Mouse (Mus musculus): Measurements from ENCODE around the gene Grin2b. TPM values are rescaled to one million over a fixed set of nuclear protein-coding genes. Genes with fewer than 3 reads are reported as not detected.
"Not testable (repeated sequence)": the region's sequence is repeated elsewhere in the genome, so short reads cannot be mapped to it uniquely, and the experiment has no call there.

Grin2b gene
- polyA plus RNA-seq, 1 experiment from 2014 or later: 2.8 TPM

- Histone ChIP-seq H3K4me3 (no peak overlapping the region), H3K27ac (no peak overlapping the region), H3K27me3 (no peaks in the 10 kb centered on the region), H3K36me3 (no peaks in the 10 kb centered on the region), H3K4me2 (no peak overlapping the region), H3K9ac (no peak overlapping the region), H3K4me1 (0 out of 2 replicates have a peak, but pooled peaks cover 9% of the 10 kb centered on the region), H3K9me3 (no peaks in the 10 kb centered on the region)
- WGBS: 42% methylated on average over 8 of the region's 8 CpGs
- ATAC-seq (ENCODE audit: borderline replicate concordance, extremely low read depth, low FRiP score, low TSS enrichment): peak; percentile 55; the same call in 1 of the 2 replicates
These were observed 405.7 kb downstream of the Grin2b start for GRCm38 (mm10) chr6:135767572-135767971.

GRCm38 (mm10) chr6:135758735-135759134 is 414.6 kb downstream of the Grin2b start:
- 75% methylated on average over 1 of the region's 1 CpGs for WGBS
- ATAC-seq (ENCODE audit: borderline replicate concordance, extremely low read depth, low FRiP score, low TSS enrichment): no peak
- Histone ChIP-seq H3K4me1 (0 out of 2 replicates have a peak, but pooled peaks cover 5% of the 10 kb centered on the region), H3K4me2 (no peak overlapping the region), H3K27me3 (no peaks in the 10 kb centered on the region), H3K36me3 (no peaks in the 10 kb centered on the region), H3K27ac (no peak overlapping the region), H3K9ac (no peak overlapping the region), H3K4me3 (no peak overlapping the region), H3K9me3 (no peaks in the 10 kb centered on the region)

GRCm38 (mm10) chr6:135756075-135756474 is 417.2 kb downstream of the Grin2b start:
- H3K27ac ChIP-seq: no peak overlapping the region
- H3K9ac ChIP-seq: no peak overlapping the region
- no peaks in the 10 kb centered on the region for H3K4me1 ChIP-seq
- no peak overlapping the region for H3K4me2 ChIP-seq
- no peak for ATAC-seq (ENCODE audit: borderline replicate concordance, extremely low read depth, low FRiP score, low TSS enrichment)
- WGBS: 70% methylated on average over 1 of the region's 1 CpGs
- no peaks in the 10 kb centered on the region for H3K27me3 ChIP-seq
- no peak overlapping the region for H3K4me3 ChIP-seq
- no peaks in the 10 kb centered on the region for H3K36me3 ChIP-seq
- no peaks in the 10 kb centered on the region for H3K9me3 ChIP-seq

GRCm38 (mm10) chr6:135748412-135749076 is 424.8 kb downstream of the Grin2b start:
- no peaks in the 10 kb centered on the region for H3K9me3 ChIP-seq
- H3K27ac ChIP-seq: no peak overlapping the region
- no peak overlapping the region for H3K9ac ChIP-seq
- H3K4me3 ChIP-seq: no peak overlapping the region
- no peaks in the 10 kb centered on the region for H3K36me3 ChIP-seq
- no peak overlapping the region for H3K4me2 ChIP-seq
- no peaks in the 10 kb centered on the region for H3K4me1 ChIP-seq
- no peaks in the 10 kb centered on the region for H3K27me3 ChIP-seq
- ATAC-seq (ENCODE audit: borderline replicate concordance, extremely low read depth, low FRiP score, low TSS enrichment): no peak
- WGBS: 76% methylated on average over 5 of the region's 7 CpGs

GRCm38 (mm10) chr6:135745606-135746005 is 427.7 kb downstream of the Grin2b start:
- ATAC-seq (ENCODE audit: borderline replicate concordance, extremely low read depth, low FRiP score, low TSS enrichment): no peak
- no peaks in the 10 kb centered on the region for H3K4me1 ChIP-seq
- WGBS: 69% methylated on average over 2 of the region's 2 CpGs
- no peak overlapping the region for H3K9ac ChIP-seq
- H3K4me3 ChIP-seq: no peak overlapping the region
- no peak overlapping the region for H3K4me2 ChIP-seq
- H3K27ac ChIP-seq: no peak overlapping the region
- no peaks in the 10 kb centered on the region for H3K36me3 ChIP-seq
- no peaks in the 10 kb centered on the region for H3K27me3 ChIP-seq
- no peaks in the 10 kb centered on the region for H3K9me3 ChIP-seq

- no peaks in the 10 kb centered on the region for H3K9me3 ChIP-seq
- no peak overlapping the region for H3K27ac ChIP-seq
- no peaks in the 10 kb centered on the region for H3K36me3 ChIP-seq
- H3K27me3 ChIP-seq: no peaks in the 10 kb centered on the region
- H3K9ac ChIP-seq: no peak overlapping the region
- no peaks in the 10 kb centered on the region for H3K4me1 ChIP-seq
- no peak for ATAC-seq (ENCODE audit: borderline replicate concordance, extremely low read depth, low FRiP score, low TSS enrichment)
- no peak overlapping the region for H3K4me3 ChIP-seq
- WGBS: 89% methylated on average over 4 of the region's 4 CpGs
- H3K4me2 ChIP-seq: no peak overlapping the region
These were observed 439.0 kb downstream of the Grin2b start for GRCm38 (mm10) chr6:135734227-135734732.

GRCm38 (mm10) chr6:135727106-135727505 is 446.2 kb downstream of the Grin2b start:
- no peaks in the 10 kb centered on the region for H3K4me1 ChIP-seq
- WGBS: 83% methylated on average over 5 of the region's 5 CpGs
- H3K4me2 ChIP-seq: no peak overlapping the region
- no peak overlapping the region for H3K9ac ChIP-seq
- H3K27ac ChIP-seq: no peak overlapping the region
- H3K9me3 ChIP-seq: no peaks in the 10 kb centered on the region
- H3K4me3 ChIP-seq: no peak overlapping the region
- no peaks in the 10 kb centered on the region for H3K36me3 ChIP-seq
- ATAC-seq (ENCODE audit: borderline replicate concordance, extremely low read depth, low FRiP score, low TSS enrichment): no peak
- no peaks in the 10 kb centered on the region for H3K27me3 ChIP-seq

GRCm38 (mm10) chr6:135721706-135722105 is 451.6 kb downstream of the Grin2b start:
- H3K4me3 ChIP-seq: no peak overlapping the region
- ATAC-seq (ENCODE audit: borderline replicate concordance, extremely low read depth, low FRiP score, low TSS enrichment): no peak
- no peaks in the 10 kb centered on the region for H3K36me3 ChIP-seq
- H3K4me1 ChIP-seq: no peaks in the 10 kb centered on the region
- H3K9me3 ChIP-seq: no peaks in the 10 kb centered on the region
- H3K27me3 ChIP-seq: no peaks in the 10 kb centered on the region
- WGBS: 86% methylated on average over 2 of the region's 2 CpGs
- no peak overlapping the region for H3K9ac ChIP-seq
- H3K4me2 ChIP-seq: no peak overlapping the region
- no peak overlapping the region for H3K27ac ChIP-seq

- no peaks in the 10 kb centered on the region for H3K36me3 ChIP-seq
- no peak overlapping the region for H3K27ac ChIP-seq
- H3K4me3 ChIP-seq: no peak overlapping the region
- H3K9ac ChIP-seq: no peak overlapping the region
- H3K9me3 ChIP-seq: no peaks in the 10 kb centered on the region
- no peaks in the 10 kb centered on the region for H3K27me3 ChIP-seq
- no peaks in the 10 kb centered on the region for H3K4me1 ChIP-seq
- H3K4me2 ChIP-seq: no peak overlapping the region
- WGBS: 72% methylated on average over 4 of the region's 4 CpGs
- ATAC-seq (ENCODE audit: borderline replicate concordance, extremely low read depth, low FRiP score, low TSS enrichment): no peak
These were observed 458.4 kb downstream of the Grin2b start for GRCm38 (mm10) chr6:135714906-135715305.

- Histone ChIP-seq H3K4me2 (no peak overlapping the region), H3K9ac (no peak overlapping the region), H3K4me1 (no peaks in the 10 kb centered on the region), H3K4me3 (no peak overlapping the region), H3K27ac (no peak overlapping the region), H3K36me3 (no peaks in the 10 kb centered on the region), H3K9me3 (no peaks in the 10 kb centered on the region), H3K27me3 (no peaks in the 10 kb centered on the region)
- WGBS: 59% methylated on average over 1 of the region's 1 CpGs
- ATAC-seq (ENCODE audit: borderline replicate concordance, extremely low read depth, low FRiP score, low TSS enrichment): no peak
These were observed 459.1 kb downstream of the Grin2b start for GRCm38 (mm10) chr6:135714236-135714635.

GRCm38 (mm10) chr6:135713716-135714115 is 459.6 kb downstream of the Grin2b start:
- H3K4me1 ChIP-seq: no peaks in the 10 kb centered on the region
- H3K4me3 ChIP-seq: no peak overlapping the region
- WGBS: 67% methylated on average over 8 of the region's 8 CpGs
- no peak overlapping the region for H3K9ac ChIP-seq
- H3K4me2 ChIP-seq: no peak overlapping the region
- H3K9me3 ChIP-seq: no peaks in the 10 kb centered on the region
- no peak for ATAC-seq (ENCODE audit: borderline replicate concordance, extremely low read depth, low FRiP score, low TSS enrichment)
- no peaks in the 10 kb centered on the region for H3K27me3 ChIP-seq
- no peak overlapping the region for H3K27ac ChIP-seq
- H3K36me3 ChIP-seq: no peaks in the 10 kb centered on the region

- H3K4me1 ChIP-seq; H3K9ac ChIP-seq; H3K27me3 ChIP-seq; H3K9me3 ChIP-seq; H3K4me3 ChIP-seq; H3K27ac ChIP-seq; H3K36me3 ChIP-seq; H3K4me2 ChIP-seq; ATAC-seq (ENCODE audit: borderline replicate concordance, extremely low read depth, low FRiP score, low TSS enrichment): not testable (repeated sequence)
- 78% methylated on average over 6 of the region's 6 CpGs for WGBS
These were observed 466.3 kb downstream of the Grin2b start for GRCm38 (mm10) chr6:135706850-135707522.

All from lung, embryonic 15.5 days (tissue).